Comparison of ENCODE assay signal across 9 mouse cellular contexts in the genomic region with DNA sequence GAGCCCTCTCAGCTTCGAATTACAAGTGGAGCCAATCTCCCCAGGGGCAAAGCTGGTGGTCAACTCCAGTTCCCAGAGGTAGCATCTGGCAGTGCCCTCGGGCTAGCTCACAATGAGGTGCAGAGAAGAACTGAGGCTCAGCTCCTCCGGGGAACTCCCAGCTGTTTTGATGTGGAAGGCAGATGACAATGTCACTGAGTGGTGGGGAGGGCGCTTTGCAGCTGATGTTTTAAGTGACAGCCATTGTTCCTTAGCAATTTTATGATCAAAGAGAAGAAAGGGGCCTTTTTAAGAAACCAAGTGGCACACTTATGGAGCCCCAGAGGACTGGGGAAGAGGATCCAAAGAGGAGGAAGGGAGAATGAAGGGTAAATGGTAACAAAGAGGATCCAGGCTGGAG. TPM values are rescaled to one million over a fixed set of nuclear protein-coding genes. Genes with fewer than 3 reads are reported as not detected.
DNase-seq lines count a peak whose midpoint lies in the region; ATAC-seq and TF ChIP-seq lines count a peak whose summit lies in the region.
"Had no signal": no experiment of that assay in that cellular context is flagged by ENCODE, and none has a peak within 500 bp of the region (broad histone marks: within the 10 kb centered on the region; RNA-seq: fewer than 3 reads in every experiment).

No protein-coding gene starts in this region.

- H3K4me3 ChIP-seq in lung, embryonic 14.5 days (ENCODE audit: low read depth, low read length): no peak overlapping the region
- no peak overlapping the region for H3K4me3 ChIP-seq in lung, postnatal 0 days (ENCODE audit: low read depth, low read length)
- no peak overlapping the region for H3K4me3 ChIP-seq in forebrain, embryonic 16.5 days (replicated peaks; ENCODE audit: low read length)
- H3K4me3 ChIP-seq: embryonic facial prominence, embryonic 12.5 days had no signal

- no peaks in the 10 kb centered on the region for H3K27me3 ChIP-seq in lung, embryonic 14.5 days (ENCODE audit: insufficient read depth, low read length)
- H3K27me3 ChIP-seq in lung, postnatal 0 days (replicated peaks; ENCODE audit: insufficient read depth, low read length): no peaks in the 10 kb centered on the region
- H3K27me3 ChIP-seq in forebrain, embryonic 16.5 days (replicated peaks; ENCODE audit: control insufficient read depth, insufficient read depth, low read length): no peaks in the 10 kb centered on the region
- H3K27me3 ChIP-seq: embryonic facial prominence, embryonic 12.5 days had no signal

- DNase-seq in heart, postnatal 36 days: peak; percentile 8 to 22
- no peak for DNase-seq in heart, postnatal 25 days (ENCODE audit: low spot score)
- DNase-seq in lung, embryonic 14.5 days: no peak
- DNase-seq in lung, postnatal 0 days (ENCODE audit: low spot score): no peak
- peak; percentile 64 for DNase-seq in brain, embryonic 14.5 days (ENCODE audit: low read depth)
- DNase-seq in spleen, postnatal 4 days (ENCODE audit: low spot score in 2 of 2): no peak
- DNase-seq: liver had no signal

- H3K27ac ChIP-seq in lung, embryonic 14.5 days (ENCODE audit: low read depth): peak overlapping the region; percentile 52; the same call in 1 of the 2 replicates
- H3K27ac ChIP-seq in lung, postnatal 0 days (ENCODE audit: low read length): no peak overlapping the region
- peak overlapping the region; percentile 60 for H3K27ac ChIP-seq in forebrain, embryonic 16.5 days (ENCODE audit: low read length)
- H3K27ac ChIP-seq: embryonic facial prominence, embryonic 12.5 days had no signal

- H3K36me3 ChIP-seq in lung, embryonic 14.5 days (ENCODE audit: insufficient read depth): no peaks in the 10 kb centered on the region
- H3K36me3 ChIP-seq in lung, postnatal 0 days (ENCODE audit: insufficient read depth, low read length): no peaks in the 10 kb centered on the region
- peaks cover 2% of the 10 kb centered on the region; the same call in 1 of the 2 replicates for H3K36me3 ChIP-seq in forebrain, embryonic 16.5 days (ENCODE audit: control insufficient read depth, insufficient read depth)
- H3K36me3 ChIP-seq: embryonic facial prominence, embryonic 12.5 days had no signal

- TF ChIP-seq EP300 in lung, postnatal 0 days (IDR thresholded peaks at IDR 0.05): no peak

- no peak overlapping the region for H3K9ac ChIP-seq in lung, embryonic 14.5 days
- no peak overlapping the region for H3K9ac ChIP-seq in lung, postnatal 0 days (replicated peaks; ENCODE audit: low read depth)
- no peak overlapping the region for H3K9ac ChIP-seq in forebrain, embryonic 16.5 days (replicated peaks; ENCODE audit: low read depth, low read length)
- H3K9ac ChIP-seq: embryonic facial prominence, embryonic 12.5 days had no signal

- WGBS in lung, embryonic 14.5 days: 54% methylated on average over 4 of the region's 4 CpGs
- WGBS in lung, postnatal 0 days: 57% methylated on average over 4 of the region's 4 CpGs
- WGBS in forebrain, embryonic 16.5 days: 29% methylated on average over 4 of the region's 4 CpGs

- H3K4me2 ChIP-seq in lung, embryonic 14.5 days: no peak overlapping the region
- no peak overlapping the region for H3K4me2 ChIP-seq in lung, postnatal 0 days (replicated peaks; ENCODE audit: low read depth, low read length)
- H3K4me2 ChIP-seq in forebrain, embryonic 16.5 days (ENCODE audit: low read length): no peak overlapping the region
- H3K4me2 ChIP-seq: embryonic facial prominence, embryonic 12.5 days had no signal

- no peak for TF ChIP-seq POLR2A in brain, embryonic 14.5 days (IDR thresholded peaks at IDR 0.05; ENCODE audit: borderline replicate concordance, extremely low read depth, insufficient read depth, insufficient read length, poor library complexity, severe bottlenecking)

- intact Hi-C loops in heart, postnatal 36 days (cut with DNase I): loop anchor here (1.0 to 5.0 kb wide), 3 partner anchors 35 to 75 kb away; a partner anchor contains a TSS
- intact Hi-C loops in heart, postnatal 25 days (cut with DNase I): loop anchor here (2.0 to 5.0 kb wide), 2 partner anchors 35 to 47 kb away; a partner anchor contains a TSS

- H3K4me1 ChIP-seq in lung, embryonic 14.5 days (ENCODE audit: insufficient read depth): no peaks in the 10 kb centered on the region; the same call in 1 of the 2 replicates
- H3K4me1 ChIP-seq in lung, postnatal 0 days (ENCODE audit: insufficient read depth, low read depth, low read length): no peaks in the 10 kb centered on the region; the same call in 1 of the 2 replicates
- peaks cover 28% of the 10 kb centered on the region for H3K4me1 ChIP-seq in forebrain, embryonic 16.5 days (replicated peaks; ENCODE audit: control insufficient read depth, insufficient read depth, low read length)

- no peaks in the 10 kb centered on the region for H3K9me3 ChIP-seq in lung, embryonic 14.5 days (ENCODE audit: low read depth, low read length)
- H3K9me3 ChIP-seq in lung, postnatal 0 days (ENCODE audit: low read length): no peaks in the 10 kb centered on the region
- H3K9me3 ChIP-seq in forebrain, embryonic 16.5 days (ENCODE audit: control insufficient read depth, low read length): peaks cover 6% of the 10 kb centered on the region; the same call in 1 of the 2 replicates
- H3K9me3 ChIP-seq: embryonic facial prominence, embryonic 12.5 days had no signal

- no peak for ATAC-seq in lung, embryonic 14.5 days (ENCODE audit: insufficient read depth)
- no peak for ATAC-seq in lung, postnatal 0 days
- ATAC-seq in forebrain, embryonic 16.5 days: peak; percentile 57

- no peak for TF ChIP-seq CTCF in lung, embryonic 14.5 days (IDR thresholded peaks at IDR 0.05; ENCODE audit: low read depth)
- TF ChIP-seq CTCF in lung, postnatal 0 days (IDR thresholded peaks at IDR 0.05): no peak
- no peak for TF ChIP-seq CTCF in brain, embryonic 14.5 days (IDR thresholded peaks at IDR 0.05; ENCODE audit: borderline replicate concordance, extremely low read depth, insufficient read depth, insufficient read length)

RNA-seq across cellular contexts. Expression of a gene that starts 46.8 kb away (rescaled TPM):
- total RNA-seq in heart, postnatal 36 days (2021): 10 to 100 TPM; 15.5 to 22.4 TPM
- total RNA-seq in heart, postnatal 25 days (2021): 10 to 100 TPM; 19.5 to 21.0 TPM
- 1.6 and 1.9 TPM in 2 replicates for polyA plus RNA-seq in lung, embryonic 14.5 days (2014; fragmentation: Nextera tagmentation; extraction: Ambion mirVana)
- 0.87 and 0.94 TPM in 2 replicates for polyA plus RNA-seq in lung, postnatal 0 days (2015; fragmentation: Nextera tagmentation; extraction: Ambion mirVana)
- 45.8 and 85.2 TPM in 2 replicates for polyA plus RNA-seq in brain, embryonic 14.5 days (2012; rRNA removed)
- 45.4 and 48.8 TPM in 2 replicates for polyA plus RNA-seq in forebrain, embryonic 16.5 days (2015; fragmentation: Nextera tagmentation; extraction: Ambion mirVana)

Comparison
In these comparisons a context has a peak if more than half of its experiments do, and no peak if none do; other contexts are left out.
1. DNase-seq: peak in heart, postnatal 36 days (2 of 2) and brain, embryonic 14.5 days (single experiment); none in heart, postnatal 25 days (single experiment), lung, embryonic 14.5 days (single experiment), lung, postnatal 0 days (single experiment) and spleen, postnatal 4 days (0 of 2).
2. RNA of a gene that starts 46.8 kb away (polyA plus RNA-seq): 45.8 to 85.2 TPM in brain, embryonic 14.5 days and 45.4 to 48.8 TPM in forebrain, embryonic 16.5 days; 1.6 to 1.9 TPM in lung, embryonic 14.5 days and 0.87 to 0.94 TPM in lung, postnatal 0 days; every median in the first group is over 10 times any median in the second.